Mouse (Mus musculus): ENCODE measurements around the gene B3gat3. TPM values are rescaled to one million over a fixed set of nuclear protein-coding genes. Genes with fewer than 3 reads are reported as not detected.
A peak's percentile ranks its signal among the peaks of the same experiment; 100 is the strongest.
"Not testable (repeated sequence)": the region's sequence is repeated elsewhere in the genome, so short reads cannot be mapped to it uniquely, and the experiment has no call there.

Gene B3gat3
- total RNA-seq (2021) = 10 to 100 TPM; 37.1 to 38.0 TPM
- long read RNA-seq, experiment 1, transcript B3gat3-201 (5 exons, 1,603 nt) = major isoform, 47 of 62 reads
- long read RNA-seq, experiment 1, transcript B3gat3-203 (5 exons, 909 nt) = minor isoform, 8 of 62 reads
- long read RNA-seq, experiment 1, partial matches to known transcripts = 3 of 62 reads
- long read RNA-seq, experiment 1, other reads (novel, unspliced or antisense) = 4 of 62 reads
- long read RNA-seq, experiment 2, transcript B3gat3-201 (5 exons, 1,603 nt) = major isoform, 48 of 57 reads
- long read RNA-seq, experiment 2, partial matches to known transcripts = 1 of 57 reads
- long read RNA-seq, experiment 2, other reads (novel, unspliced or antisense) = 5 of 57 reads

DNA sequence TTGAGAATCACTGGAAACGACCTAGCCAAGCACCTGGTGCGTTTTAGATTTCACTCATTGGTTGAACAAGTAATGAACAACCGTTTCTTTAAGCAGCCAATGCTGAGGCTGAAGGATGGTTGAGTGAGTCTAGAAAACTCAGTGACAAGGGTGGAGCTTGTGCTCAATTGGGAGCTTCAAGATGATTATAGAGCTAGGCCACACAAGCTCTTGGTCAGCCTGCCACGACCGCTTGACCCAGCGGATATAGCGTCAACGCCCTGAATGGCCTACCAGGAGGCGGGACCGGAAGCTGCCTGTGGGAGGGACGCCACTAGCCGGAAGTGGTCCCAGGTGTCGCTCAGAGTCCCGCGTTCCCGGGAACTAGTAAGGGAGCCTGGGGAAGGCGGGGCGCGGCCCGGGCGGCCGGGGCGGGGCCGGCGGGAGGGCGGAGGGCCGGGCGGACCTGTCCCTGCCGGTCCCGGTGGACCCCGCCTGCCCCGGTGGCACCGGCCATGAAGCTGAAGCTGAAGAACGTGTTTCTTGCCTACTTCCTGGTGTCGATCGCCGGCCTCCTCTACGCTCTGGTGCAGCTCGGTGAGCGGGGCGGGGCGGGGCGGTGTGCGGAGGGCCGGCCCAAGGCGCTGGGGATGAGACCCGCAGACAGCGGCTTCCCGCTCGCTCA lies at the start of gene B3gat3:
Gene B3gat3 (plus strand): TSS at position 302 of the 664 bp plus-strand sequence.
- intact Hi-C loops (cut with DNase I) = loop anchor here (2.0 kb wide), 1 partner anchor 21 kb away; the partner anchor contains the start of gene Ganab
- peak; percentile 95 to 97 for DNase-seq

GRCm38 (mm10) chr19:8870381-8870780 lies 49.8 kb upstream of the B3gat3 start:
- DNase-seq; intact Hi-C loops (cut with DNase I): not testable (repeated sequence)

DNA sequence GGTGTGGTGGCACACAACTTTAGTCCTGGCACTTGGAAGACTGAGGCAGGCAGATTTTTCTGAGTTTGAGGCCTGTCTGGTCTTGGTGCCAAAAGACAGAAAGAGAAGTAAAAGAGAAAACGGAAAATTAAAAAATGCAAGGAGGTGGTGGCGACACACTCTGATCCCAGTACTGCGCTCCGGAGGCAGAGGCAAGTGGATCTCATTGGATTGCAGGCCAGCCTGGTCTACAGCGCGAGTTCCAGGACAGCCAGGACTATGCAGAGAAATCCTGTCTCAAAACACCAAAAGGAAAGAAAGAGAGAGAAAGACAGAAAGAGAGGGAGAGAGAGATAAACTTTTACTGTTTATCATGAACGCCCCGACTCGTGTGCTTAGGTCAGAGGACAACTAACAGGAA lies 49.3 kb upstream of the B3gat3 start:
- intact Hi-C loops (cut with DNase I) = no loop called here
- DNase-seq = peak; percentile 8 to 15

DNA sequence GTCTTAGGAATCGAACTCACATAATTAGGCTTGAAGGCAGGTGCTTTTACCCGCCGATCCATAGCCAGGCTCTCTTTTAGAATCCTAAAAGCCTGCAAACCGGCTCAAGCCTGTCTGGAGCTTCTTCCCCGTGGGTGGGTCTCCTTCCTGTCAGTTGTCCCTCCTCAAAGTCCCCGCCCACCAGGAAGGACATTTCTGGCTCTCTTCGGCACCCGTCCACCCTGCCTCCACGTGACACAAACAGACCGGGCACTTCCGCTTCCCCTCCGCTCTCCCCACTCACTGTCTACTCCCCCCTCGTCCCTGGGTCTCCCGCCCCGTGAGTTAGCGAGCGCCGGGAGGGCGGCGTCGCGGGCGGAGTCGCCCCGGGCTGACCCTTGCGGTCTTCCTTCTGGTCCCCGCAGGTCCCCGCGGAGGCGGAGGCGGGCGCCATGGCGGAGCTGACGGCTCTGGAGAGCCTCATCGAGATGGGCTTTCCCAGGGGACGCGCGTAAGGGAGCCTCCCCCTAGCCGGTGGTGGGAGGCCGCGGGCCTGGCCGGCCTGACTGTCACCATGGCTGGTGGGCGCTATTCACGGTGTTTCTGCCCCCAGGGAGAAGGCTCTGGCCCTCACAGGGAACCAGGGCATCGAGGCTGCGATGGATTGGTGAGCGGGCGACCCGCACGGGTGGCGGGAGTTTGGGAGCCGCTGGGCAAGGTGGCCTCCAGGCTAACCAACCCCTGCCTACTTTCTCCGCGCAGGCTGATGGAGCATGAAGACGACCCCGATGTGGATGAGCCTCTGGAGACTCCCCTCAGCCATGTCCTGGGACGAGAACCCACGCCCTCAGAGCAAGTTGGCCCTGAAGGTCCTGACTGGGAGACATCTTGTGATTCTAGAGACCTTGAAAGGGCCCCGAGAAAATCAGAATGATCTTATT lies 48.6 kb upstream of the B3gat3 start, which contains the start of gene Ubxn1:
Gene Ubxn1 (plus strand): TSS at position 230 of the 920 bp plus-strand sequence.
- intact Hi-C loops (cut with DNase I) = no loop called here
- peak; percentile 93 to 96 for DNase-seq

DNA sequence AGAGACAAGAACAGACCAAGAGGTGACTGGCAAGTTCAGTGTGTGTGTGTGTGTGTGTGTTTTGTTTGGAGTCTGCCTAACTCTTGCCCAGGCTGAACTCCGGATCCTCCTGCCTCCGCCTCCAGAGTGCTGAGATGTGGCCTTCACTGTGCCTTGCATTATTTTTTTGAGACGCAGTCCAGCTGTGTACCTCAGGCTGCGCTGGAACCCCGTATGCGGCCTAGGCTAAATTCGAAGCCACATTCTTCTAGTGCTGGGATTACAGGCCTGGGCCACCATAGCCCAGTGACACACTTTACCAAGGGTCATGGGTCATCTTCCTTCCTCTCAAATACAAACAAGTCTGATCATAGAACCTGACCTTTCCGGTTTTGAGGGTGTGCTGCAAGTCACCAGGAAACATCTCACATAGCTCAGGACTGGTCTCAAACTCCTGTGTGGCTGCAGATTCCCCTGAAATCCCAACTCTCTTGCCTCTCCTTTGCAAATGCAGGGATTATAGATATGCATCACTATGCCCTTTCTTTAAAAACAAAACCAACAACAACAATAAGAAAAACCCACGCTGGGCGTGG lies 47.8 kb upstream of the B3gat3 start:
- intact Hi-C loops (cut with DNase I) = no loop called here

GRCm38 (mm10) chr19:8875031-8875430 lies 45.1 kb upstream of the B3gat3 start:
- intact Hi-C loops (cut with DNase I) = no loop called here
- DNase-seq = no peak

More for the DNA sequence above, 47.8 kb upstream of the B3gat3 start:
- no peak for DNase-seq

- peak; percentile 88 to 91 for DNase-seq
- intact Hi-C loops (cut with DNase I) = no loop called here
Measured at GRCm38 (mm10) chr19:8880311-8881033, 39.7 kb upstream of the B3gat3 start, which contains the start of gene Uqcc3. Gene Uqcc3, minus strand, starts transcription at chr19:8880923.

DNA sequence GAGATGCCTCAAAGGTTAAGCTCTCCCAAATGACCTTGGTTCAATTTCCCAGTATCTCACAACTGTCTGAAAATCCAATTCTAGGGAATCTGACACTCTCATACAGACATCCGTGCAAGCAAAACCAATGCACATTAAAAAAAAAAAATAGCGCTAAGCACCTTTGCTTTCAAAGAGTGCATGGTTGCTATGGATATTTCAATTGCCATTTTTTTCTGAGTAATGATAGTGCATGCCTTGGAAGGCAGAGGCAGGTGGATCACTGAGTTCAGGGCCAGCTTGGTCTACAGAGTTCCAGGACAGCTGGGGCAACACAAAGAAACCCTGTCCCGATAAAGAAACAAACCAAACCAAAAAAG lies 39.2 kb upstream of the B3gat3 start:
- intact Hi-C loops (cut with DNase I) = no loop called here
- no peak for DNase-seq

DNA sequence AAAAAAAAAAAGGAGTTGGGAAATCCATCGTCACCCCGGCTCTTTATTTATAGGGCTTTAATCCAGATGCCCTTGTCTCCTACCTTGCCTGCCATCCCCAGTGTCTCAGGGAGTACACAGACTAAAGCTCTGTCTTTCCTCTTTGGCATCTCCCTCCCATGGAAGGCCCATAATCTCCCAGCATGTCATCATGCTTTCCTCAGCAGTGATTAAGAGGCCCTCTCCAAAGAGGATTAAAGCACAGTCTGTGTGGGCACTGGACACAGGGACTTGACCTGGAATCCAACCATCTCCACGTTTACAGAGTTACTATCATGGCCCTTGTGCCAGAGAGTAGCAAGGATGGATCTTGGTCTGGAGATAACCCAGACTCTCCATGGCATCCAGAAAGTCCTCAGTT lies 36.6 kb upstream of the B3gat3 start, which contains the start of the genes Lbhd1 and Gm49403:
Gene Lbhd1 (plus strand): TSS at position 117 of the 400 bp plus-strand sequence.
Gene Gm49403 (plus strand): TSS at position 315 of the 400 bp plus-strand sequence.
- intact Hi-C loops (cut with DNase I) = no loop called here
- DNase-seq = no peak

GRCm38 (mm10) chr19:8886916-8887584 lies 33.1 kb upstream of the B3gat3 start:
- DNase-seq = no peak
- intact Hi-C loops (cut with DNase I) = loop anchor here (5.0 kb wide), 2 partner anchors 45 to 55 kb away; partner anchors contain the start of gene Mta2

- intact Hi-C loops (cut with DNase I) = loop anchor here (5.0 kb wide), 2 partner anchors 46 to 54 kb away; partner anchors contain the start of gene Mta2
- no peak for DNase-seq
Measured at GRCm38 (mm10) chr19:8887585-8888463, 32.4 kb upstream of the B3gat3 start.

DNA sequence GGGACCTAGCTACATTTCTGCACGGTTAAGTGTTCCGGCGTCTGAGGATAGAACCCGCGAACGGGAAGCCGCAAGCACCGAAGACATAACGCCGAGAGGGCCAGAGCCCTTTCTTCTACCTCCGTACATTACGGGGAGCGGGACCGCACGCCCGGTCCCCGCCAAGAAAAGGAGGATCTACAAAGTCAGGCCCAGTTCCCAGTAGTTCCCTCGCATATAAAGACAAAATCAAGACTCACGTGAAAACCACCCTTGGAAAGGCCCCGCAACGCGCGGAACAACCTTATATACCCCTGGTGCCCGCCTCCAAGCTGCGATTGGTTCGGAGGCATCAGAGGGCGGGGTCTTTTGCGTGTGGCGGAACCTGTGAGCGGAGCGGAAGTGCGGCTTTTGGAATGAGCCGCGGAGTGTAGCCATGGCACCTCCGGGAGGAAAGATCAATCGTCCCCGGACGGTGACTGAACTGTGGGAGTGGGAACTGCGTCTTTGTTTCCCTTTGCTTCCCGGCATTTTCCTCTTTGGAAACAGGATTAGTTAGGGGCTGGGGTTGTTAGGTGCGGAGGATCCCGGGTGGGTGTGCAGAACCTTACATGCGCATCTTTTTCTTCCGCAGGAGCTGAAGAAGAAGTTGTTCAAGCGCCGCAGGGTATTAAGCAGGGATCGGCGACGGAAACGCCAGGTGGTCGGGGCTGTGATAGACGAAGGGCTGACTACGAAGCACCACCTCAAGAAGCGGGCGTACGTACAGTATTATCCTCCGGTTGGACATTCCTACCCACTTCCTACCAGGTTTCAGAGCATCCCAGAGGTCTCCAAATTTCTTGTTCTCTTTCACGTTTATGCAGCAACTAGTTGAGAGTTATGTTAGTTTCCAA lies 31.4 kb upstream of the B3gat3 start, which contains the start of the genes 1810009A15Rik and Gm49416:
Gene 1810009A15Rik (plus strand): TSS at position 343 of the 875 bp plus-strand sequence.
Gene Gm49416 (plus strand): TSS at position 416 of the 875 bp plus-strand sequence.
- intact Hi-C loops (cut with DNase I) = loop anchor here (5.0 kb wide), 2 partner anchors 46 to 54 kb away; partner anchors contain the start of gene Mta2
- DNase-seq = peak; percentile 92 to 94

DNA sequence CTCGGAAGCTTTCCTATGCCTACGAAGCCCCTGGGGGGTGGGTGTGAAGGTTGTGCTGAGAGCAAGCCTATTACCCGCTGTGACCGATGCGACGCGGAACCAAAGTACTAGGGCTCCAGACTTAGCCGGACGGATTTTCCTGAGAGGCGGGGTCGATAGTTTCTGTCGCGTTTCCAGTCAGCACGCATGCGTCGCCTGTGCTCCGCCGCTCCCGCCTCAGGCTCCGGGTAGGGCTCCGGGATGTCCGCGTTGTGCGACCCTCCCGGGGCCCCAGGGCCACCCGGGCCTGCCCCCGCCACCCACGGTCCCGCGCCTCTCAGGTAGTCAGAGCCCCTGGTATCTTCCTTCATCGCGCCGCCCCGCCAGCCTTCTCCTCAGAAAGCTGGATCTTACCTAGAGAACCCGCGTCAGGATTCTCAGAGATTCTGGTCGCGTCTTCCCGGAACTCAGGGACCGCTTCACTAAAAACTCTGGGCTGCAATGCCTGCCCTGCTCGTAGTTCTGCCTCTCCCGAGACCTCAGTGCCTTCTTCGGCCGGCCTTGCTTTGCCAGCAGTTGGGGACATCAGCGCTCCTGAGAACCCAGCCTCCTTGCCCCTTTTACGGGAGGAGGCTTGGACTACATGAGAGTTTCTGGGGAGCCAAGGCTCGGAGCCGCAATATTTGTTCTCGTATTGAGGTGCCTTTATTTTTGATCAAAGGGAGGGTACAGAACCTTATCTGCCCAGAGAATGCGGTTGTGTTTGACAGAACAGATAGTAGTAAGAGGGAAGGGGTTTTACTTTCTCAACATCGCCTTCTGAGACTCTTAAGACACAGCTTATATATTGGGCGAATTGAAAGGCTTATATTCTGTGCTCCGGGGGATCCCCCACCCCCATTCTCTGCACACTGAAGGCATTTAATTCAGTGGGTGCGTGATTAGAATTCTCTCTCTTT lies 27.1 kb upstream of the B3gat3 start, which contains the start of gene Ints5:
Gene Ints5 (plus strand): TSS at position 177 of the 938 bp plus-strand sequence.
- intact Hi-C loops (cut with DNase I) = no loop called here
- DNase-seq = peak; percentile 85 to 88

DNA sequence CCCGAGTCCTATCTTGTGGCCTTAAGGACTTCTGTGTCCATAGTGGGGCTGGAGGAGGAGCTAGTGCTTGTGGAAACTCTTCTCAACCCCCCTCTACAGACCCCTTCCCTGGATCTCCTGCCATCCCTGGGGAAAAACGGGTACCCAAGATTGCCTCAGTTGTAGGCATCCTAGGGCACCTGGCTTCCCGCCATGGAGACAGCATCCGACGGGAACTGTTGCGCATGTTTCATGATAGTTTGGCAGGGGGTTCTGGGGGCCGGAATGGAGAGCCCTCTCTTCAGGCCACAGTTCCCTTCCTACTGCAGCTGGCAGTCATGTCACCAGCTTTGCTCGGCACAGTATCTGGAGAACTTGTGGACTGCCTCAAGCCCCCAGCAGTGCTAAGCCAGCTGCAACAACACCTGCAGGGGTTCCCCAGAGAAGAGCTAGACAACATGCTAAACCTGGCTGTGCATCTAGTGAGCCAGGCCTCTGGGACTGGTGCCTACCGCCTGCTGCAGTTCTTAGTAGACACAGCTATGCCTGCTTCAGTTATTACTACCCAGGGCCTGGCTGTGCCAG lies 24.7 kb upstream of the B3gat3 start:
- no peak for DNase-seq
- intact Hi-C loops (cut with DNase I) = no loop called here

- DNase-seq; intact Hi-C loops (cut with DNase I): not testable (repeated sequence)
Measured at GRCm38 (mm10) chr19:8896231-8896630, 23.9 kb upstream of the B3gat3 start.
